Mouse (Mus musculus): ENCODE measurements around the gene Bod1. TPM values are rescaled to one million over a fixed set of nuclear protein-coding genes. Genes with fewer than 3 reads are reported as not detected.

Gene Bod1
- polyA plus RNA-seq, 1 experiment: 35.6 TPM

Other genes starting within 250 kb of the Bod1 start
- gene Cpeb4, start 200.3 kb upstream of the Bod1 start, polyA plus RNA-seq (2012; rRNA removed): 5.0 and 9.9 TPM in 2 replicates

Measured in large intestine, adult 2 months (tissue).